Mouse (Mus musculus): ENCODE data around the gene Gm28729. TPM values are rescaled to one million over a fixed set of nuclear protein-coding genes. Genes with fewer than 3 reads are reported as not detected.
"Not testable (repeated sequence)": the region's sequence is repeated elsewhere in the genome, so short reads cannot be mapped to it uniquely, and the experiment has no call there.

Gene Gm28729
- polyA plus RNA-seq (2012; rRNA removed) = 19.3 and 20.8 TPM in 2 replicates

GRCm38 (mm10) chr9:96524972-96525506 is at the start of gene Gm28729:
Gene Gm28729 (minus strand): TSS chr9:96525264.
- no peak for DNase-seq (ENCODE audit: low spot score)

GRCm38 (mm10) chr9:96573252-96573651 is 48.2 kb upstream of the Gm28729 start:
- DNase-seq (ENCODE audit: low spot score) = no peak

- no peak for DNase-seq (ENCODE audit: low spot score)
Measured at GRCm38 (mm10) chr9:96572754-96573153, 47.7 kb upstream of the Gm28729 start.

GRCm38 (mm10) chr9:96566470-96566996 is 41.5 kb upstream of the Gm28729 start:
- DNase-seq (ENCODE audit: low spot score) = no peak

GRCm38 (mm10) chr9:96563501-96563900 is 38.4 kb upstream of the Gm28729 start:
- DNase-seq (ENCODE audit: low spot score) = no peak

GRCm38 (mm10) chr9:96559148-96559547 is 34.1 kb upstream of the Gm28729 start:
- no peak for DNase-seq (ENCODE audit: low spot score)

GRCm38 (mm10) chr9:96558594-96558993 is 33.5 kb upstream of the Gm28729 start:
- no peak for DNase-seq (ENCODE audit: low spot score)

GRCm38 (mm10) chr9:96554095-96554494 is 29.0 kb upstream of the Gm28729 start:
- DNase-seq (ENCODE audit: low spot score) = no peak

GRCm38 (mm10) chr9:96545410-96545809 is 20.3 kb upstream of the Gm28729 start:
- no peak for DNase-seq (ENCODE audit: low spot score)

GRCm38 (mm10) chr9:96543643-96544640 is 18.9 kb upstream of the Gm28729 start:
- no peak for DNase-seq (ENCODE audit: low spot score)

- DNase-seq (ENCODE audit: low spot score) = no peak
Measured at GRCm38 (mm10) chr9:96538916-96539315, 13.9 kb upstream of the Gm28729 start.

- no peak for DNase-seq (ENCODE audit: low spot score)
Measured at GRCm38 (mm10) chr9:96537615-96537919, 12.5 kb upstream of the Gm28729 start.

GRCm38 (mm10) chr9:96536895-96537614 is 12.0 kb upstream of the Gm28729 start:
- DNase-seq (ENCODE audit: low spot score) = no peak

GRCm38 (mm10) chr9:96536093-96536492 is 11.0 kb upstream of the Gm28729 start:
- not testable (repeated sequence) for DNase-seq (ENCODE audit: low spot score)

GRCm38 (mm10) chr9:96535431-96535830 is 10.4 kb upstream of the Gm28729 start:
- DNase-seq (ENCODE audit: low spot score) = no peak

- DNase-seq (ENCODE audit: low spot score) = no peak
Measured at GRCm38 (mm10) chr9:96534256-96534655, 9.2 kb upstream of the Gm28729 start.

- no peak for DNase-seq (ENCODE audit: low spot score)
Measured at GRCm38 (mm10) chr9:96533476-96533875, 8.4 kb upstream of the Gm28729 start.

- DNase-seq (ENCODE audit: low spot score) = no peak
Measured at GRCm38 (mm10) chr9:96532531-96532930, 7.5 kb upstream of the Gm28729 start.

GRCm38 (mm10) chr9:96530674-96531081 is 5.6 kb upstream of the Gm28729 start:
- no peak for DNase-seq (ENCODE audit: low spot score)

GRCm38 (mm10) chr9:96529961-96530673 is 5.1 kb upstream of the Gm28729 start:
- no peak for DNase-seq (ENCODE audit: low spot score)

- no peak for DNase-seq (ENCODE audit: low spot score)
Measured at GRCm38 (mm10) chr9:96526011-96526410, 947 bp upstream of the Gm28729 start.

GRCm38 (mm10) chr9:96523148-96523547 is 1.9 kb downstream of the Gm28729 start:
- no peak for DNase-seq (ENCODE audit: low spot score)

Data from urinary bladder, adult 2 months (tissue).